Mouse (Mus musculus) c-Kit-positive CD71-negative TER-119-negative erythroid progenitor cells, embryonic 14.5 days (primary cell): ENCODE data around the gene Tomm20l.

Experiments
- DNase-seq: peaks from one replicate; pipeline ENCODE4 v3.0.0-alpha.2; 2013; ENCODE audit warnings: low read depth

Tomm20l gene

GRCm38 (mm10) chr12:71154979-71155378, 43.8 kb downstream of the Tomm20l start:
- DNase-seq = no peak

GRCm38 (mm10) chr12:71157974-71158373, 46.7 kb downstream of the Tomm20l start:
- DNase-seq = no peak

GRCm38 (mm10) chr12:71164410-71164809, 53.2 kb downstream of the Tomm20l start:
- peak; percentile 32 for DNase-seq

DNA sequence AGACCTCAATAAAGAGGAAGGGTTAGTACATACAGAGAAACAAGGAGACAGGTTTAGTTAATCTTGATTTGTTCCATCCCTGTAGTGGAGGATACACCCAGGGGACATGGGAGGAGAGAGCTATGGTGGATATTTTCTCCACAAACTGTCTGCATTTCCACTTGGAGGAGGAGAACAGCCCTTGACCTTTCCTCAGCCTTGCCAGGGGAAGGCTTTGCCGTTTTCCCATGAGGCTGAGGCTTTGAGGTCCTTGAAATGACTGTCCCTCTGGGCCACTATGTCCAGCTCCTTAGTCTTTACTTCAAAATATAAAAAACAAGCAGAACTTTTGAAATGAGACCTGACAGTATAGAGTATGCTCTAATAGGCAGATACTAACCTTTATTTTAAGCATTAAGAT, 58.7 kb downstream of the Tomm20l start:
- no peak for DNase-seq
